Mouse (Mus musculus): Measurements from ENCODE around the gene Grk1. TPM values are rescaled to one million over a fixed set of nuclear protein-coding genes. Genes with fewer than 3 reads are reported as not detected.

Gene Grk1
- polyA plus RNA-seq, 1 experiment, result not detected

DNA sequence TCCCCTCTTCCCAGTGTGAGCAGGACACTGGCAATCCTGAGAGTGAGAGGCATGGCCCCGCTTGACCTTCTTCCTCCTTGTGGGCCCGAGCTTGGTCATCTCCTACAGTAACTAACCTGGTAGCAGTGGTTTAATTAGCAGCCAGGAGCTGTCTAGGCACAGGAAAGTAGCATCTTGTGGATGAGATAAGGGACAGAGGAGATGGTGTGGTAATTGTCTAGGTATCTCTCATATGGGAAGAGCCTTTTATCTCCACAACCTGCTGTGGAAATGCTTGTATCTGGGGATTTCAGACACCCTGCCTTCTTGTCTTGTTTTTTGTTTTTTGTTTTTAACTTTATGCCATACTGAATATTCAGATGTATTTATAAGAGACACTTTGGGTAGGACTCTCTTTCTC is 32.6 kb downstream of the Grk1 start:
- Histone ChIP-seq H3K27me3 (ENCODE audit: control insufficient read depth) (peaks cover 36% of the 10 kb centered on the region), H3K4me3 (replicated peaks) (no peak overlapping the region), H3K9me3 (ENCODE audit: control insufficient read depth, low read length) (no peaks in the 10 kb centered on the region), H3K36me3 (ENCODE audit: control insufficient read depth) (no peaks in the 10 kb centered on the region), H3K4me1 (ENCODE audit: control insufficient read depth) (no peaks in the 10 kb centered on the region)
- TF ChIP-seq GATA1 (IDR thresholded peaks at IDR 0.05; ENCODE audit: low read length) (no peak), TAL1 (IDR thresholded peaks at IDR 0.05; ENCODE audit: low read length) (no peak)

DNA sequence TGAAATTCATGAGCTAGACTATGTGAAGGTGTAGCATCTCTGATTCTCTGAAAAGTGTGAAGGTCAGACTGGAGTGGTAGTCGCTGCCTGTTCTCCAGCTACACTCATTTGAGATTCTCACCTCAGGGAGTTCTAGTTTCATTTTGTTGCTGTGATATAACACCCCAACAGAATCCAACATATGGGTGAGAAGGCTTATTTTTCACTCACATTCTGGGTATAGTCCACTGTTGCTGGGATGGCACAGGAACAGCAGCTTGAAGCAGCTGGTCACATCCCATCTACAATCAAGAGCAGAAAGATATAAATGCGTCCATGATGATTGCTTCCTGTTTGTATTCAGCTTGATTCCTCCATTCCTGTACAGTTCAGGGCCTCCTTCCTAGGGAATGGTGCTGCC is 37.3 kb downstream of the Grk1 start:
- no peaks in the 10 kb centered on the region for H3K4me1 ChIP-seq (ENCODE audit: control insufficient read depth)

DNA sequence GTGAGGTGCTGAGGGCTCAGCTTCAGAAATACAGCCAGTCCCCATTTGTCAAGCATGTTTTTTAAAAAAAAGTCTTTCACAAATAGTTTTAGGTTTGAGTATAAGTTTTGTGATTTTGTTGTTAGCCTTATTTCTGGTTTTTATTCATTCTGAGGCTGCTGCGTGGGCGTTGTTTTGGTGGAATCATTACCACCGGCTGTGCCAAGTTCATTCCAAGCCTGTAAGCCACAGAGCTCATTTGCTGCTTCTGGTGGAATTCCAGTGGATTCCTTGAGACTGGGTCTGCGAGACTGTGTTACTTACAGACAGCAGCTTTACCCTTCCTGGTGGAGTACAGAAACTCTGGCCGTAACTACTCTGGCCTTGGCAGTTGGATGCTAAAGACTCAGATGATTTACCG is 41.6 kb downstream of the Grk1 start:
- no peak overlapping the region for H3K4me3 ChIP-seq (replicated peaks)
- H3K36me3 ChIP-seq (ENCODE audit: control insufficient read depth), result no peaks in the 10 kb centered on the region
- no peaks in the 10 kb centered on the region for H3K9me3 ChIP-seq (ENCODE audit: control insufficient read depth, low read length)
- TF ChIP-seq TAL1 (IDR thresholded peaks at IDR 0.05; ENCODE audit: low read length) (no peak), GATA1 (IDR thresholded peaks at IDR 0.05; ENCODE audit: low read length) (no peak)
- no peaks in the 10 kb centered on the region for H3K4me1 ChIP-seq (ENCODE audit: control insufficient read depth)
- H3K27me3 ChIP-seq (ENCODE audit: control insufficient read depth), result no peaks in the 10 kb centered on the region

More for the DNA sequence above, 37.3 kb downstream of the Grk1 start:
- no peaks in the 10 kb centered on the region; the same call in 1 of the 2 replicates for H3K27me3 ChIP-seq (ENCODE audit: control insufficient read depth)
- H3K36me3 ChIP-seq (ENCODE audit: control insufficient read depth), result no peaks in the 10 kb centered on the region
- H3K9me3 ChIP-seq (ENCODE audit: control insufficient read depth, low read length), result no peaks in the 10 kb centered on the region
- TF ChIP-seq GATA1 (IDR thresholded peaks at IDR 0.05; ENCODE audit: low read length), result no peak
- TF ChIP-seq TAL1 (IDR thresholded peaks at IDR 0.05; ENCODE audit: low read length), result no peak
- no peak overlapping the region for H3K4me3 ChIP-seq (replicated peaks)

DNA sequence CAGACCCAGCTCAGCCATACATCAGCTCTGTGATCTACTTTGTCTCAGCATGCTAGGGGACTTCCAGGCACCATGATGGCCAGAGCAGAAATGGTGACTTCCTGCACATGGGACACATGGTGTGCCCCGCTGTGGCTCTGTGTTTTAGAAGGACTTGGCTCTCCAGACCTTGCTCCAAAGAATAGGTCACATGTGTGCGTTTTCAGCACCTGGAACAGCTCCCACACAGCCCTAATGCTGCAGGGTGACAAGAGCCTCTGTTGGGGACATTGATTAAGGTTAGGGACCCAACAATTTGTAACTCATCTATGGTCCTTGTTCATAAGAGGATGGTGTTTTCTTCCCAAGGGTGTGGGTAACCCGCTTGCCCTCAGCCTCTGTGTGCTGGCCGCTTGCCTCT is 43.3 kb downstream of the Grk1 start:
- Histone ChIP-seq H3K4me1 (ENCODE audit: control insufficient read depth) (no peaks in the 10 kb centered on the region), H3K36me3 (ENCODE audit: control insufficient read depth) (no peaks in the 10 kb centered on the region), H3K27me3 (ENCODE audit: control insufficient read depth) (no peaks in the 10 kb centered on the region), H3K4me3 (replicated peaks) (no peak overlapping the region), H3K9me3 (ENCODE audit: control insufficient read depth, low read length) (no peaks in the 10 kb centered on the region)
- TF ChIP-seq TAL1 (IDR thresholded peaks at IDR 0.05; ENCODE audit: low read length) (no peak), GATA1 (IDR thresholded peaks at IDR 0.05; ENCODE audit: low read length) (no peak)

DNA sequence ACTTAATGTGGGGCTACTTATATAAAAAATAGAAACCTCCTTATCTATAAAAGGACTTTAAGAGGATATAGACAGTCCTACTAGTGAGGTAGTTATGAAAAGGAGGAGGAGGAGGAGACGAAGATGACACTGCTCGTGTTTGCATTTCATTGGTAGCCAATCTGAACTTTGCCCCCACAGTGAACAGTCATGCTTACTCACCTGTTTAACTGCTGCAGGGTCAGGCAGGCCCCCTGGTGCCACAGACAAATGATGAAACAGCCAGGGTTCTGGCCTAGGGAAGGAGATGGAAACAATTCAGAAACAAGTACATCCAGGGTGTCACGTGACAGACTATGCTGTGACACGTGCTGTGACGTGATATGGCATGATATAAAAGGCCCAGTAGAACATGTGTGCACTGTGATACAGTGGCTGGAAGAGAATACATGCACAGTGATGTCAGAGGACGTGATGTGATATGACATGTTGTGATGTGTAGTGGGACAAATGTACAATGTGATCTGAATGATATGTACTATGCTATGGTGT is 46.9 kb downstream of the Grk1 start:
- H3K27me3 ChIP-seq (ENCODE audit: control insufficient read depth), result no peaks in the 10 kb centered on the region
- no peaks in the 10 kb centered on the region for H3K36me3 ChIP-seq (ENCODE audit: control insufficient read depth)
- no peak for TF ChIP-seq GATA1 (IDR thresholded peaks at IDR 0.05; ENCODE audit: low read length)
- no peak for TF ChIP-seq TAL1 (IDR thresholded peaks at IDR 0.05; ENCODE audit: low read length)
- H3K9me3 ChIP-seq (ENCODE audit: control insufficient read depth, low read length), result no peaks in the 10 kb centered on the region
- no peak overlapping the region for H3K4me3 ChIP-seq (replicated peaks)
- no peaks in the 10 kb centered on the region for H3K4me1 ChIP-seq (ENCODE audit: control insufficient read depth)

DNA sequence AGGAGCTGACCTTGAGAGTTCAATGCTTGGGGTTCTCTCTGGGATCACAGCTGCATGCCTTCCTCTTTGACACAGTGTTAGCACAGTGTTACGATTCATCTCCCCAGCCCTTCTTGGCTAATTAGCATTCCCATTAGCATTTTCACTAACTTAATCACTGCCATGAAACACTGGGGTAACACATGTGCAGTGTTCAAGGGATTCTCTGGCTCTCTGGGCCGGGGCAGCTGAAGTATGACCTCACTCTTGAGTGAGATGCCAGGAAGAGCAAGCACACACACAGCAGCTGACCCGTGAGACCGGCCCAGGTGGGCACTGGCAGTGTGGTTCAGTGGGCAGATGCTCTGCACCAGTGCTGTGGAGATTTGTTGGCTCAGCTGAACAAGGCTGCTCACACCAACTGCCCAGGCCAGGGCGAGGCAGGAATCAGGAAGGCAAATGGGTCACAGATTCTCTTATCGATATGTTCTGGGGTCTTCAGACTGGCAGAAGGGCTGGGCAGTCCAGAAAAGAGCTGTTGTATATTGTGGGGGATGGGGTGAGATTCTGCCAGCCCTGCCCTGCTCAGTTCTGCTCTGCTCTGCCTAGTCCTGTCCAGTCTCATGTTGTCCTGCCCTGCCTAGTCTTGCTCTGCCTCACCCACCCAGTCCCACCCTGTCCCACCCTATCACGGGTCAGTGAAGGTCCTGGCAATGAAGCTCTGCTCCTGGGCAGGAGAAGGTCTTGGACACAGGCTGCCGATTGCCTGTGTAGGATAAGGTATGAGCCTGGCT is 49.6 kb downstream of the Grk1 start:
- H3K9me3 ChIP-seq (ENCODE audit: control insufficient read depth, low read length), result no peaks in the 10 kb centered on the region
- no peaks in the 10 kb centered on the region for H3K27me3 ChIP-seq (ENCODE audit: control insufficient read depth)
- TF ChIP-seq TAL1 (IDR thresholded peaks at IDR 0.05; ENCODE audit: low read length) (no peak), GATA1 (IDR thresholded peaks at IDR 0.05; ENCODE audit: low read length) (no peak)
- no peak overlapping the region for H3K4me3 ChIP-seq (replicated peaks)
- no peaks in the 10 kb centered on the region for H3K4me1 ChIP-seq (ENCODE audit: control insufficient read depth)
- no peaks in the 10 kb centered on the region for H3K36me3 ChIP-seq (ENCODE audit: control insufficient read depth)

DNA sequence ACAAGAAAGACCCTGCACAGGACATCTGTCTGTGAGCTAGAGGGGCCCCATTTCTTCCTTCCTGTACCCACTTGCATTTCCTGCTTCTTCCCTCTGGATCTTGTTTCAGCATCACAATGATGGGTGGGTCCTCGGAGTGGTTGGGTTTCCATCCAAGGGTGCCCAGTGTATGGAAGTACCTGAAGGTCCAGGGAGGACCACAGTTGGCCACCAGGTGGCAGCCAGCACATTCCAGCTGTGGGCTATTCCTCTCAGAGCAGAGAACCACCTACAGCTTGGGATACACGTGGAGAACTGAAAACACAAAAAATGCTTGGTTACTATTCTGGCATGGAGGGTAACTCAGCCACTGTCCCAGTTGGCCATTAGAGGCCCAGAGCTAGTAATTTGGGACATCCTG is 50.4 kb downstream of the Grk1 start:
- H3K36me3 ChIP-seq (ENCODE audit: control insufficient read depth), result no peaks in the 10 kb centered on the region
- H3K9me3 ChIP-seq (ENCODE audit: control insufficient read depth, low read length), result no peaks in the 10 kb centered on the region
- H3K4me3 ChIP-seq (replicated peaks), result no peak overlapping the region
- no peaks in the 10 kb centered on the region for H3K4me1 ChIP-seq (ENCODE audit: control insufficient read depth)
- no peaks in the 10 kb centered on the region for H3K27me3 ChIP-seq (ENCODE audit: control insufficient read depth)
- TF ChIP-seq TAL1 (IDR thresholded peaks at IDR 0.05; ENCODE audit: low read length) (no peak), GATA1 (IDR thresholded peaks at IDR 0.05; ENCODE audit: low read length) (no peak)

GRCm38 (mm10) chr8:13459431-13459830 is 54.5 kb downstream of the Grk1 start:
- Histone ChIP-seq H3K4me3 (replicated peaks) (no peak overlapping the region), H3K9me3 (ENCODE audit: control insufficient read depth, low read length) (no peaks in the 10 kb centered on the region), H3K36me3 (ENCODE audit: control insufficient read depth) (no peaks in the 10 kb centered on the region), H3K27me3 (ENCODE audit: control insufficient read depth) (no peaks in the 10 kb centered on the region), H3K4me1 (ENCODE audit: control insufficient read depth) (no peaks in the 10 kb centered on the region)
- TF ChIP-seq TAL1 (IDR thresholded peaks at IDR 0.05; ENCODE audit: low read length) (no peak), GATA1 (IDR thresholded peaks at IDR 0.05; ENCODE audit: low read length) (no peak)

- no peak for TF ChIP-seq TAL1 (IDR thresholded peaks at IDR 0.05; ENCODE audit: low read length)
- no peak for TF ChIP-seq GATA1 (IDR thresholded peaks at IDR 0.05; ENCODE audit: low read length)
- Histone ChIP-seq H3K4me1 (ENCODE audit: control insufficient read depth) (no peaks in the 10 kb centered on the region), H3K27me3 (ENCODE audit: control insufficient read depth) (no peaks in the 10 kb centered on the region), H3K4me3 (replicated peaks) (no peak overlapping the region), H3K36me3 (ENCODE audit: control insufficient read depth) (no peaks in the 10 kb centered on the region), H3K9me3 (ENCODE audit: control insufficient read depth, low read length) (no peaks in the 10 kb centered on the region)
These were observed 56.3 kb downstream of the Grk1 start for GRCm38 (mm10) chr8:13461085-13461765.

All from erythroblast, embryonic 14.5 days (primary cell).